Mouse (Mus musculus): Measurements from ENCODE around the gene Olfr102.

The Olfr102 gene

DNA sequence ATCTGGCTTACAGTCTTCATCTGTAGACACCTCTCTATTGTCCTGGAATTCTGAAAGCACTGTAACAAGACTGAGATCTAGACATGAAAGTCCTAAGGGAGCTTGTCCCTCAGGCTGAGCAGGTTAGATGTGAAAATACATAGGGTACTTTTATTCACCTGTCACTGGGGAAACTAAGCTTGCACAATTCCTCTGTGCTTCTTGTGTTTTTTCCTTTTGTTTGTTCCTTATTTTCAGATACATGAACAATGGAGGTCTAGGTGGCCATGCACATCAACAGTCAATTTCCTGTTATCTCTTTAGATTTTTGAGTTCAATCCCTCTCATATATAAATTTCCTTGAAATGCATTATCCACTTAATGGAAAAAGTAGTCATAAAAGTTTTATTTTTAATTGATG lies at the start of gene Olfr102:
Olfr102 (minus strand) TSS at position 101 of the 400 bp plus-strand sequence.
- no peak for DNase-seq (ENCODE audit: inconsistent age in 2 of 2, low spot score in 1 of 2)

DNA sequence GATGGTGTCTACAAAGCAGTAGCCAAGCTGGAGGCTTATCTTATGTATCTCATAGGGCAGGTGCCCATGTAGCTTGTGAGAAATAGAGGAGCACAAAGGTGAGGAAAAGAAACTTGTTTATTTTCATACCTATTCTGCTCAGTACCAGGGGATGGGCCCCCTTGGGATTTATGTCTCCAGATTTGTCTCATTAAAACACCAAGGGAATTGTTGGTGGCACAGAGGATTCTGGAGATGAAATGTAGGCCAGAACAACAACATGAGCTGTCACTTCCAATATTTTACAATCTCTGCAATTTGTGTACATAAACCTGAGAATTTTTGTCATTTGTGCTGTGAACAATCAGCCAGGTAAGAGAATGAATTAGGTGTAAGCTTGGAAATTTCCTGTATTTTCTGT lies 42.4 kb upstream of the Olfr102 start, which contains the start of gene Olfr104-ps:
Olfr104-ps (plus strand) TSS at position 301 of the 400 bp plus-strand sequence.
- no peak for DNase-seq (ENCODE audit: inconsistent age in 2 of 2, low spot score in 1 of 2)

DNA sequence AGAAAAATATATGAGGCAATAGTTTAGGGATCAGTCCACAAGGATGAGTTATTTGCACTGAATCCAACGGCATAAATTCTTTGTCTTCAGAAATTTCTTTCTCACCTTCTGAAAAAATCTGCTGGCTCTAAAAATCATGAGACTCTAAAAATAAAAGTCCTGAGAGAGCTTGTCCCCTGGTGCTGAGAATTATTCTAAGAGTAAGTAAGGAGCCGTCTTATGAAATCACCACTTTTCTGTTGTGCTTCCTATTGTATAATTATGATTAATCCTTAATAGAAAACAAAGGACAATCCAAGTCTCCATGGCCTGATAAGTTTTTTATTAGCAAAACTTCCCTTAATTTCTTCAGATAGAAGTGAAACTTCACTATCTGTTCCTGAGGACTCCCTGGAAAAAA lies 22.7 kb upstream of the Olfr102 start, which contains the start of gene Olfr103:
Olfr103 (minus strand) TSS at position 101 of the 400 bp plus-strand sequence.
- DNase-seq (ENCODE audit: inconsistent age in 2 of 2, low spot score in 1 of 2): no peak

DNA sequence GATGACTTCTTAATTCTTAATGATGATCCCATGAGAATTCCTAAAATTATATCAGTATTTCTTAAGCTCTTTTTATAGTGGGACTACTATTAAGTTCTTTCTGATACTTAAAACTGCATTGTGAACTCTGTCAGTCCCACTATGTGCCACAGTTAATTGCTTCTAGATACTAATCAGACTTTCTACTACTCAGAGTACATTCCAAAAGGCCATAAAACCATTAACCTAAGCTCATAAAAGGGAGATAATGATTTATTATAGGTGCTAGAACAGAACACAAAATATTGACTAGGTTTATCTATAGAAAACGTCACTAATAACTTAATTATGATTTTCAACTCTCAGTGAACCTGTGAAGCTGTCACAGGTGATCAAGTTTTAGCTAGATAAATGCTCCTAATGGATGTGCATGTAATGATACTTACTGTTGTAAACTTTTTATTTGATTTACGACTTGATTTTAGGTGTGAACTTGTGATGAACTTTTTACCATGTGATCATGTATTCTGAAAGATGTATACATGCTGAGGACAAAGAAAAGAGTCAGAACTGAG lies 6.6 kb downstream of the Olfr102 start:
- no peak for DNase-seq (ENCODE audit: inconsistent age in 2 of 2, low spot score in 1 of 2)

DNA sequence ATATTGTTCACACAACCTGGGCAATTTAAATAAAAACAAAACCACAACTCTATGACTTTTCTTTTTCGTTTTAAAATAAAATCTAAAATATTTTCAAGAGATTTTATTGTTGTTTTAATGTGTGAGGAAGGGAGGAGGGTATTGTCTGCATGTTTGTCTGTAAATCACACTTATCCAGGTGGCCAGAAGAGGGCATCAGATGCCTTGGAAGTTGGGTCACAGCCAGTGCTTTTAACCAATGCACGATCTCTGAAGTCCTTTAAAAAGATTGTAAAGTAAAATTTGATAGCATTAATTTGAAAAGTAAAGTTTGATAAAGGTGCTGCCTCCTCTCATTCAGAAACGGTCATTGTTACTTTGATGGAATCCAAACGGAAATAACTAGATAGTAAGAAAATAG lies 8.4 kb downstream of the Olfr102 start:
- DNase-seq (ENCODE audit: inconsistent age in 2 of 2, low spot score in 1 of 2): peak in 1 of 2 experiments; percentile 51

DNA sequence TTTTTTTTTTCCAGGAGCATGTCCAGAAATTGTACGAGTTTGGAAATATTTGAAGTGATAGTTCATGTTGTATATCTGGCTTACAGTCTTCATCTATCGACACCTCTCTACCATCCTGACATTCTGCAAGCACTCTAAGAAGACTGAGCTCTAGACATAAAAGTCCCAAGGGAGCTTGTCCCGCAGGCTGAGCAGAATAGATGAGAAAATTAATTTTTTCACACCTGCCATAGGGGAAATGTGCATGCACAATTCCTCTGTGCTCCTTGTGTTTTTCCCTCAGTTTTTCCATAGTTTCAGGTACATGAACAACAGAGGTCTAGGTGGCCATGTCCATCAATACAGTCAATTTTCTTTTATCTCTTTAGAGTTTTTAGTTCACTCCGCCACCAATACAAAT lies 12.6 kb downstream of the Olfr102 start, which contains the start of gene Olfr101:
Olfr101 (minus strand) TSS at position 101 of the 400 bp plus-strand sequence.
- no peak for DNase-seq (ENCODE audit: inconsistent age in 2 of 2, low spot score in 1 of 2)

DNA sequence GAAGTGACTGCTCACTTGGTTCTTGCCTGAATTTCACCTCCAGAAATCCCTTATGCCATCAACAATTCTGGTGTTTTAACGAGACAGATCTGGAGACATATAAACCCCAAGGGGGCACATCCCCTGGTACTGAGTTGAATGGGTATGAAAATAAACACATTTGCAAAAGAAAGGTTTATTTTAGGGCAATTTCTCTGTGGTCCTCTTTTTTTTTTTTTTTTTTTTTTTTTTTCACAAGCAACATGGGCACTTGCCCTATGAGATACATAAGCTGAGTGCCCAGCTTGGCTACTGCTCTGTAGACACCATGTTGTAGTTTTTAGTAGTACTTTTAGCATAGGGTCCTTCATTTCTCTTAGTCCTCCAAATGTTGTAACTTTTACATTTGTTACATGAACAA lies 33.5 kb downstream of the Olfr102 start, which contains the start of gene Olfr99:
Olfr99 (minus strand) TSS at position 101 of the 400 bp plus-strand sequence.
- no peak for DNase-seq (ENCODE audit: inconsistent age in 2 of 2, low spot score in 1 of 2)

DNA sequence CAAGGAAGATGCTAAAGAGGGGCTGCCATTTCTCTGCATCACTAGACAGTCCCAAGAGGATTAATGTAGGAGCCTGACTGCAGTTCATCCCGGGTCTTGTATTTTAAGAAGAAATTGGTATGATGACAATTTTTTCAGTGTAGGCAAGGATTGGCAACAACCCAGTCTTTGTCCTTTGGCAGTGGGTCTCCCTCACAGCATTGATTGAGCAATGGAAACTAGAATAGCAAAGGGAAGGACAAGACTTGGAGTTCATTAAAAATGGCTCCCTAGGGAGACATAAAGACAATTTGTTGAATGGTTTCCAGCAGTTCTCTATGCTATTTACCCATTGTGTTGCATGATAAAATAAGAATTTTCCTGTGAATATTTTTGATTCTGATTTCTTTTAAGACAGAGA lies 36.5 kb downstream of the Olfr102 start:
- DNase-seq (ENCODE audit: inconsistent age in 2 of 2, low spot score in 1 of 2): peak in 1 of 2 experiments; percentile 43

DNA sequence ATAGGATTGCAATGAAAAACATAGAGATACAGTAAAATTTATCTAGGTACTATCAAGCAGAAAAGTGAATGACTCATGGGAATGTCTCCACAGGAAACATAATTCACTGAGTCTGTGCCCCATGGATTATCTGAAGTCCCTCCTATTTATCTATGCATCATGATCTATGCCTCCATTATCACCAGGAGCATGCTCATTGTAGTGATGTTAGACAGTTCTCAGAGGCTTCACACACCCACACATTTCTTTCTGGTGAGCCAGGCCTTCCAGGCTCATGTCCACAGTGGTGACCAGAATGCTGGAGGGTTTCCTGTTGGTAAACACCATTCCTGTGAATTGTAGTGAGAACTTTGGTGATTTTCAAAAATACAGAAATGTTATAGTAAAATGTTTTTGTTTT lies 40.3 kb downstream of the Olfr102 start:
- DNase-seq (ENCODE audit: inconsistent age in 2 of 2, low spot score in 1 of 2): no peak

DNA sequence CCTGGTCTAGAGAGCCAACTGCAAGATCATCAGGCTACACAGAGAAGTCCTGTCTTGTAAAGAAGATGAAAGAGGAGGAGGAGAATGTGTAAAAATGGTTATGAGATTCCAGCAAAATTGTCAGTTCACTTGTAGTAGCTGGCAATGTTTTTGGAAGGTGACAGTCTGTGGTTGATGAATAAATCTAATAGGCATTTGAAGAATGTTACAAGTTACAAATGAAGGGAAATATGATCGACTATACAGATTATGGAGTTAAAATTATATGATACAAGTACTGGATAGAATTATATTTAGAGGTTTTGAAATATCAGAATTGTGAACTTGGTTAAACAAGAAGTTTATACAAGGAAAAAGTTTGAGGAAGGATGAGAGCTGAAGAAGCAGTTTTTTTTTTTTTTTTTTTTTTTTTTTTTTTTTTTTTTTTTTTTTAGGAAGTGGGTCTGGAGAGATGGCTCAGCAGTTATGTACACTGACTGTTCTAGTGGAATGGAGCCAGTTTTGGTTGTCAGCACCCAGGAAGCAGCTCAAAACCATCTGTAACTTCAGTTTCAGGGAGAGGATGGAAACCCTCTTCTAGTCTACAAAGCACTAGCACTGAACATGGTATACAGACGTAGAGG lies 41.1 kb downstream of the Olfr102 start:
- DNase-seq (ENCODE audit: inconsistent age in 2 of 2, low spot score in 1 of 2): no peak

DNA sequence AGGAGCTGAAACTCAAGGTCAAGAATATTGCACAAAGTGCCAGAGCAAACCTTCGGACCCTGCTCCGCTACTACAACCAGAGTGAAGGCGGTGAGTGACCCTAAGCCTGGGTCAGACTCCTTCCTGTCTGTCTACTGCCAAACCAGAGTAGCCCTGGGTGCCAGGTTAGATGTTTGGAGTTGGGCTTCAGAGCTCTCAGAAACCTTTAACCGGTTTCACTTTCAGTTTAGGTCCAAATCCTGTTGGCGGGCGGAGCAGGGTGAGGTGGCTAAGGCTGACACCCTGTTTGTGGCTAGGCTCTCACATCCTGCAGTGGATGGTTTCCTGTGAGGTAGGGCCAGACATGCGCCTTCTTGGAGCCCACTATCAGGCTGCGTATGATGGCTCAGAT lies 46.2 kb downstream of the Olfr102 start:
- peak; percentile 65 to 87 for DNase-seq (ENCODE audit: inconsistent age in 2 of 2, low spot score in 1 of 2)

DNA sequence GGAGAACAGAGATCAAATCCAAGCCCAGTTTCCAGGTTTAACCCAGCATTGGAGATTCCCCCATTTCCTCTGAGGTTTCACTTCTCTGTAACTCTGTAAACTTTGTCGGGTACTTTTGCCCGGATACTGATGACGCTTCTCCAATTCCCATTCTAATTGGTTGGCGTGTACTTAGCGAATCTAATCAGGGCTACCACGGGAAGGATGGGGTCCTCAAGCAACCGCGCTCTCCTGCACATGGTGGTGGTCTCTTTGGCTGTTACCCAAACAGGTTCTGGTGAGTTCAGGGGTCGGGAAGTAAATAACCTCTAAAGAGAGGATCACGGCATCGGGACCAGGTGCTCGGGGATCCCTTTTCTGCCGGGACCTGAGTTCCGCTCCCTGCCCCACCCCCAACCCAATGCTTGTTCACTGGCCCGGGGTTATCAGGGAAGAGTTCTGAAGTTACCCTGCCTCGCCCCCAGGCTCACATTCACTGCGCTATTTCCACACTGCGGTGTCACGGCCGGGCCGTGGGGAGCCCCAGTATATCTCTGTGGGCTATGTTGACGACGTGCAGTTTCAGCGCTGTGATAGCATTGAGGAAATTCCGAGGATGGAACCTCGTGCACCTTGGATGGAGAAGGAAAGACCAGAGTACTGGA lies 46.7 kb downstream of the Olfr102 start, which contains the start of gene H2-M3:
H2-M3 (plus strand) TSS at position 163 of the 644 bp plus-strand sequence.
- peak; percentile 87 to 98 for DNase-seq (ENCODE audit: inconsistent age in 2 of 2, low spot score in 1 of 2)

DNA sequence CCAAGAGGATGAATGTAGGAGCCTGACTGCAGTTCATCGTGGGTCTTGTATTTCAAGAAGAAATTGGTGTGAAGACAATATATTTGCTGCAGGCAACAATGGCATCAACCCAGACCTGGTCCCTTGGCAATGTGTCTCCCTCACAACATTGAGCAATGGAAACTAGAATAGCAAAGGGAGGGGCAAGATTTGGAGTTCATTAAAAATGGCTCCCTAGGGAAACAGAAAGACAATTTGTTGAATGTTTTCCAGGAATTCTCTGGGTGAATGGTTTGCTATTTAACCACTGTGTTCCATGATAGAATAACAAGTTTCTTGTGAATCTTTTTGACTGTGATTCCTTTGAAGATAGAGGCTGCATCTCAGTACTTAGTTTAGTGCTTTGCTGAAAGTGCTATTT lies 53.2 kb downstream of the Olfr102 start, which contains the start of gene Olfr98:
Olfr98 (minus strand) TSS at position 124 of the 400 bp plus-strand sequence.
- no peak for DNase-seq (ENCODE audit: inconsistent age in 2 of 2, low spot score in 1 of 2)
